Mouse (Mus musculus) limb, embryonic 12.5 days (tissue): ENCODE results near the gene Smarce1. TPM values are rescaled to one million over a fixed set of nuclear protein-coding genes. Genes with fewer than 3 reads are reported as not detected.

Experiments
- ATAC-seq: fragments of 200-750 bp; cut with Nextera tagmentation; 2 replicates; pipeline ENCODE4 v1.8.0; 2017; ENCODE audit warnings: low read depth, moderate TSS enrichment; ENCODE audit not compliant: insufficient number of reproducible peaks, insufficient read depth, low FRiP score, low TSS enrichment
- H3K27ac ChIP-seq: fragments of 300-500 bp; sonication (generic); 2 replicates; pipeline ENCODE4 v1.5.1; 2016; ENCODE audit warnings: mild to moderate bottlenecking, moderate library complexity
- H3K27me3 ChIP-seq: fragments of 300-500 bp; sonication (generic); 2 replicates; pipeline ENCODE4 v1.6.1; 2016; ENCODE audit warnings: mild to moderate bottlenecking, moderate library complexity
- H3K36me3 ChIP-seq: fragments of 300-500 bp; sonication (generic); 2 replicates; pipeline ENCODE4 v1.6.1; 2016; ENCODE audit warnings: mild to moderate bottlenecking, moderate library complexity
- H3K4me1 ChIP-seq: fragments of 300-500 bp; sonication (generic); replicated peaks from 2 replicates; pipeline ENCODE4 v1.6.1; 2016
- H3K4me2 ChIP-seq: fragments of 300-500 bp; sonication (generic); 2 replicates; pipeline ENCODE4 v1.6.1; 2016; ENCODE audit warnings: mild to moderate bottlenecking, moderate library complexity
- H3K4me3 ChIP-seq: fragments of 300-500 bp; sonication (generic); replicated peaks from 2 replicates; pipeline ENCODE4 v1.5.1; 2016; ENCODE audit warnings: mild to moderate bottlenecking
- H3K9ac ChIP-seq: fragments of 300-500 bp; sonication (generic); replicated peaks from 2 replicates; pipeline ENCODE4 v1.6.1; 2016; ENCODE audit warnings: mild to moderate bottlenecking, moderate library complexity
- H3K9me3 ChIP-seq: fragments of 300-500 bp; sonication (generic); 2 replicates; pipeline ENCODE4 v1.6.1; 2016; ENCODE audit warnings: mild to moderate bottlenecking, moderate library complexity
- WGBS: fragments of 180-500 bp; shearing (Covaris S2); methylation state at CpG from one replicate; pipeline ENCODE4 v1.1.7; 2016; 5-methylcytosine and 5-hydroxymethylcytosine counted together
- polyA plus RNA-seq: library from polyadenylated mRNA; unstranded; fragments of >200 nt; fragmentation: Nextera tagmentation; extraction: Ambion mirVana; gene quantifications from 2 replicates; pipeline ENCODE4 v1.2.1, GENCODE M21; 2016

Gene Smarce1
- polyA plus RNA-seq, 1 experiment from 2014 or later, result 403 TPM

- Histone ChIP-seq H3K36me3 (no peaks in the 10 kb centered on the region), H3K9me3 (no peaks in the 10 kb centered on the region), H3K9ac (no peak overlapping the region), H3K4me3 (no peak overlapping the region), H3K4me1 (no peaks in the 10 kb centered on the region), H3K4me2 (no peak overlapping the region), H3K27ac (no peak overlapping the region), H3K27me3 (no peaks in the 10 kb centered on the region)
- WGBS, result 71% methylated on average over 12 of the region's 12 CpGs
- no peak for ATAC-seq
Measured at GRCm38 (mm10) chr11:99168030-99168474, 62.8 kb downstream of the Smarce1 start.

GRCm38 (mm10) chr11:99167576-99167975 lies 63.2 kb downstream of the Smarce1 start:
- H3K9ac ChIP-seq, result no peak overlapping the region
- no peak overlapping the region for H3K4me3 ChIP-seq
- no peaks in the 10 kb centered on the region for H3K36me3 ChIP-seq
- H3K4me1 ChIP-seq, result no peaks in the 10 kb centered on the region
- 85% methylated on average over 7 of the region's 7 CpGs for WGBS
- no peak for ATAC-seq
- H3K4me2 ChIP-seq, result no peak overlapping the region
- H3K9me3 ChIP-seq, result no peaks in the 10 kb centered on the region
- H3K27ac ChIP-seq, result no peak overlapping the region
- no peaks in the 10 kb centered on the region for H3K27me3 ChIP-seq

- H3K4me3 ChIP-seq, result no peak overlapping the region
- no peak for ATAC-seq
- no peaks in the 10 kb centered on the region for H3K36me3 ChIP-seq
- H3K4me2 ChIP-seq, result no peak overlapping the region
- no peaks in the 10 kb centered on the region for H3K27me3 ChIP-seq
- no peaks in the 10 kb centered on the region for H3K4me1 ChIP-seq
- no peak overlapping the region for H3K27ac ChIP-seq
- H3K9ac ChIP-seq, result no peak overlapping the region
- H3K9me3 ChIP-seq, result no peaks in the 10 kb centered on the region
- WGBS, result 89% methylated on average over 7 of the region's 7 CpGs
Measured at GRCm38 (mm10) chr11:99166241-99166640, 64.6 kb downstream of the Smarce1 start.

DNA sequence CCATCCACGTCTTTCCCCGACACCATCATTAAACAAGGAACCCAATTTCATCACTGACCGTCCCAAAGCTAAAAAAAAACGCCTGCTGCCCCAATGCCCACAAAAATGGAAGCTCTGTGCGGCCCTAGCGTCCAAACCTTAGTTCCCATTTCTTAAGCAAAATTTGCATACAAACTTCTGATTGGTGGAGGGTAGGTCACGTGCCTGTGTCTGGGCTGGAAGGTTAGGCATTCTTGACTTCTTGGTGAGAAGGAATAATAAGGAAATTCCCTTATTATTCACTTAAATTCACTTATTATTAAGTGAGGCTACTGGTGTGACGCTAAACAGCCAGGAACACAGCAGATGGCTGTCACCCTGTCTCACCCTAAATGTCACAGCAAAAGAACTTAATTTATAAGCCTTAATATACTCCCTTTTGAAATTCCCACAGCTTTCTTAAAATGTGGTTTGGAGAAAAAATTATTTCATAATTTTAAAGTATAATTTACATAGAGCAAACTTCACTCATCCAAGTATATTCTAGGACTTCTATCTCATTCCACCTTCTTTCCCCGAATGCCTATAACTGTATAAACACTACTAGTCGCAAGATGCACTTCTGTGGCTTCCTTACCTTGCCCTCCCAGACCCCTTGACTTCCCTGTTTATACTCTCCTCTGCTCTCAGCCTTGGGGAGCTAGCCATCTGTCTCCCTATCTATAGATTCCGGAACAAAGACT lies 65.6 kb downstream of the Smarce1 start:
- no peaks in the 10 kb centered on the region for H3K27me3 ChIP-seq
- no peak for ATAC-seq
- H3K4me2 ChIP-seq, result no peak overlapping the region
- 73% methylated on average over 11 of the region's 11 CpGs for WGBS
- no peak overlapping the region for H3K9ac ChIP-seq
- H3K36me3 ChIP-seq, result no peaks in the 10 kb centered on the region
- no peak overlapping the region for H3K27ac ChIP-seq
- H3K4me3 ChIP-seq, result no peak overlapping the region
- H3K9me3 ChIP-seq, result no peaks in the 10 kb centered on the region
- H3K4me1 ChIP-seq, result no peaks in the 10 kb centered on the region

GRCm38 (mm10) chr11:99162972-99163686 lies 67.7 kb downstream of the Smarce1 start:
- Histone ChIP-seq H3K4me1 (no peaks in the 10 kb centered on the region), H3K27ac (no peak overlapping the region), H3K9ac (no peak overlapping the region), H3K9me3 (no peaks in the 10 kb centered on the region), H3K36me3 (no peaks in the 10 kb centered on the region), H3K4me2 (no peak overlapping the region), H3K4me3 (no peak overlapping the region), H3K27me3 (no peaks in the 10 kb centered on the region)
- no peak for ATAC-seq
- 82% methylated on average over 10 of the region's 10 CpGs for WGBS

DNA sequence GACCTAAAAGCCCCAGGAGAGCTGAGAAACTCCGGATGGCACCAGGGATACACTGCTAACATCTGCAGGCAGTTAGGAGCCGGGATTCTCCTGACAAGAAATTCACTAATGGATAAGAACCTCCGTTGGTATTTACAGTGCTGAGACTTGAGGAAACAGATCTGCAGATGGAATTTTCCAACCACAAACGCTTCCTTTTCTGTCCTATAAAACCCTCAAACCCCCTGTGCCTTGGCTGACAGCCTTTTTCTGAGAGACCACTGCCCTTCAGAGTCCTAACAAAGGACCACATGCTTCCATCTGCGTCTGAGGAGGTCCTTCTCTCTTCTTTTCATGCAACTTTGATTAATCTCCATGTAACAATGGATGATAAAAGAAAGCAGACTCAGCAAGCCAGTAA lies 69.2 kb downstream of the Smarce1 start:
- H3K4me3 ChIP-seq, result no peak overlapping the region
- no peaks in the 10 kb centered on the region for H3K36me3 ChIP-seq
- no peak overlapping the region for H3K9ac ChIP-seq
- no peaks in the 10 kb centered on the region for H3K4me1 ChIP-seq
- no peaks in the 10 kb centered on the region for H3K9me3 ChIP-seq
- H3K27me3 ChIP-seq, result no peaks in the 10 kb centered on the region
- no peak overlapping the region for H3K27ac ChIP-seq
- no peak overlapping the region for H3K4me2 ChIP-seq
- 33% methylated on average over 5 of the region's 5 CpGs for WGBS
- ATAC-seq, result no peak

- no peaks in the 10 kb centered on the region for H3K4me1 ChIP-seq
- no peak overlapping the region for H3K4me3 ChIP-seq
- no peak overlapping the region for H3K9ac ChIP-seq
- no peaks in the 10 kb centered on the region for H3K27me3 ChIP-seq
- no peaks in the 10 kb centered on the region for H3K36me3 ChIP-seq
- 91% methylated on average over 6 of the region's 6 CpGs for WGBS
- no peak for ATAC-seq
- no peaks in the 10 kb centered on the region for H3K9me3 ChIP-seq
- H3K27ac ChIP-seq, result no peak overlapping the region
- no peak overlapping the region for H3K4me2 ChIP-seq
Measured at GRCm38 (mm10) chr11:99160228-99160627, 70.6 kb downstream of the Smarce1 start.

Other genes with a start within 250 kb of the Smarce1 start
- 0.51 TPM in 1 of 2 replicates, not detected in the other for gene Gjd3, start 248.0 kb downstream of the Smarce1 start, polyA plus RNA-seq
- 347 and 362 TPM in 2 replicates for gene Top2a, start 206.8 kb downstream of the Smarce1 start, polyA plus RNA-seq
- 1,037 and 1,115 TPM in 2 replicates for gene Igfbp4, start 189.8 kb downstream of the Smarce1 start, polyA plus RNA-seq
- gene Tns4, start 141.7 kb downstream of the Smarce1 start, polyA plus RNA-seq, result 0.65 and 0.73 TPM in 2 replicates
- gene Ccr7, start 75.9 kb downstream of the Smarce1 start, polyA plus RNA-seq, result 0.40 and 0.49 TPM in 2 replicates
- gene Krt222, start 13.1 kb upstream of the Smarce1 start, polyA plus RNA-seq, result 0.15 and 0.36 TPM in 2 replicates
- 0.21 and 0.41 TPM in 2 replicates for gene Krt24, start 54.2 kb upstream of the Smarce1 start, polyA plus RNA-seq
- not detected in 2 replicates for gene Krt25, start 91.9 kb upstream of the Smarce1 start, polyA plus RNA-seq
- not detected in 2 replicates for gene Krt26, start 106.9 kb upstream of the Smarce1 start, polyA plus RNA-seq
- not detected in 2 replicates for gene Krt27, start 120.1 kb upstream of the Smarce1 start, polyA plus RNA-seq
- 0.13 TPM in 1 of 2 replicates, not detected in the other for gene Krt28, start 143.9 kb upstream of the Smarce1 start, polyA plus RNA-seq
- gene Krt10, start 158.3 kb upstream of the Smarce1 start, polyA plus RNA-seq, result 34.3 and 35.3 TPM in 2 replicates
- not detected in 2 replicates for gene Krt12, start 191.2 kb upstream of the Smarce1 start, polyA plus RNA-seq
- gene Krt20, start 207.1 kb upstream of the Smarce1 start, polyA plus RNA-seq, result 0.18 and 0.42 TPM in 2 replicates